Mouse (Mus musculus) layer of hippocampus, adult 9-11 months (tissue): ENCODE results near the gene Mis12.

Experiments
- DNase-seq: peaks from one replicate; pipeline ENCODE4 v3.0.0; 2022

Mis12 gene

GRCm38 (mm10) chr11:71018416-71019200, 803 bp upstream of the Mis12 start:
- DNase-seq = peak; percentile 21

GRCm38 (mm10) chr11:71028280-71028679, 8.9 kb downstream of the Mis12 start:
- no peak for DNase-seq

- no peak for DNase-seq
Observed at GRCm38 (mm10) chr11:71029403-71030118, 10.2 kb downstream of the Mis12 start.

DNA sequence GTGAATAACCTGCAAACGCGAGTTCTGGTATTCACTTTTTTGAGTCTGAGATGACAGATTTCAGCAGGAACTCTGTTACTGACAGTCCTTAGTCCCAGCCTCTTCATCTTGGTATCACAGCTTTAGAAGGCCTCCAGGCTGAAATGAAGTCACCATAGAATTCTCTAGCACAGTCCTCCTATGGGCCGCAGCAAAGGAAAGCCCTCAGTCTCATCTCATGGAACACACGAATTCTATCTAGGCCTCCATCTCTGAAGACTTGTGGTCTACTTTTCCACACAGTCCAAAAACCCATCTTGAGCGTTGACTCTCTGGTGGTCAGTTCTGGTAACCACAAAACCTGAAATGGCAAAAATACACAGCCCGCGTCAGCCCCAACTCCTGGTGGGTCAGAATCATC, 12.7 kb downstream of the Mis12 start:
- no peak for DNase-seq

DNA sequence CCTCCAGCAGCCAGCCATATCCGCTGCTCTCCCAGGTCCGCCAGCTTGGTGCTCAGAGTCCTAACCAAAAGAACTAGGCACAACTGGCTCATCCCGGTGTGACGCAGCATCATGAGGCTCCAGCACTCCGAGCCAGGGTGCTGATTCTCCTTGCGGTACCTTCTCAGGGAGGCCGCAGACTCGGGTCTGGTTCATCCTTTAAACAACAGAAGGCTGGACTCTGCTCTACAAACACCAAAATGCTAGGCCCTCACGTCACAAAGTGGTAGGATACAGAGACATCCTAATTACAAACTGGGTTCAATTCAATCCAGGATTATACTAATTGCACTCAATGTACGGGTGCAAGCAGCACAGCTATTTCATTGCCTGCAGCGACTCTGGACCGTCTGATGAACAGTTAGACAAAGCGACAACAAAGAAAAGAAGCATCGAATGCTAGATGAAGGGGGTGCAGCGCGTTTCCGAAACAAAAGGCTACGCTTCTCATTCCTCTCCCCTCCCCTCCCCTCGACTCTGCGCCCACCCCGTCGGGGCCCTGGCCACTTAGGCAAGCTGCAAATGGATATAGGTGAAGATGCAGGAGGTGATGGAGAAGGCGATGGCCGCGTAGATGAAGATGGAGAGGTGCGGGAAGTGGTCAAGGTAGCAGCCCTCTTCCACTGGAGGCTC, 13.2 kb downstream of the Mis12 start:
- DNase-seq = peak; percentile 32

GRCm38 (mm10) chr11:71033163-71033761, 13.9 kb downstream of the Mis12 start, which contains the start of gene 6330403K07Rik:
6330403K07Rik (minus strand) TSS chr11:71033513.
- peak; percentile 71 for DNase-seq

DNA sequence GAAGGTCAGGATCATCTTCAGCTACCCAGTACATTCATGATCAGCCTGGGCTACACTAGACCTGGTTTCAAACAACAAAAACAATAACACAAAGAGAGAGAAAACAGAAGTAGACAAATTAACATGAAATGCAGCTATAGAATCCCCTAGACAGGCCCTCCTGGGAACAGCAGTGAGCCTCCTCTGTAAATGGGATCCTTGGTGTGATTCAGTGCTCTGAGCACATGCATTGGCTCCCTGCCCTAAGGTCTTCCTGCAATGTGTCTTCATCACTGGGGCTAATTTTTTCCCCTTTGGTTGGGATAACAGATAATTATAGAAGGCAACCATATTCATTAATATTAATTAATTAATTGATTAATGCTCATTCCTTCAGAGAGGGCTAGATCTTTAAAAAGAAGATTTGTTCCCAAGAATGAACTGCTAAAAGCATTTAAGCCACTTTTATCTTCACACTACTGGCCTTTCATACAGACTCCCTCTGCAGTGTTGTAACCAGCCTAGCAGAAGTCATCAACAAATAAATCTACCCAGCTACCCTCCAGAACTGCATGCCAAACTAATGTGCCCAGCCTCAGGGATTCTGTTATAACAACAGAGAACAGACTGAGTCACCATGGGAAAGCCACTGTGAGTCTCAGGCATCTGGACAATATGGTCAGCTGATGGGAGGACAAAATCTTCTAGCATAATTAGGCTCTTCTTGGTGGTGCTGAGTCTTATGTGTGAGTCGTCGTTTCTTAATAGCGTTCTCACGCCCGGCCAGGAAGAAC, 20.3 kb downstream of the Mis12 start:
- DNase-seq = no peak

DNA sequence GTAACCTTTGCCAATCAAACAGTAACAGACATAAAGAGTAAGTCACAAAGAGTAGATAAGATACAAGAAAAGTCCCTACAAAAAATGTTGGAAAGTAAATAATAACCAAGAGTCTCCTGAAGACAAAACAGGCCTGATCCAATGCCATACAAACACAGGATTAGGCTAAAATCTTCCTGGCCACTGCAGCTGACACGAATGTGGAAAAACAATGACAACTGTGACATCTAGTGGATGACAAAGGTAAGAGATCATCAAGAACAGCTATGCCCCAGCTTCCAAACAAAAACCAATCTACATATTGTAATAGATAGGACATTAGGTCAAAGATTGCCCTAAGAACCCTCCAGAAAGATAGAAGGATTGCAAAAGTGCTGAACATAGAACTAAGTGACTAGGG, 33.1 kb downstream of the Mis12 start:
- DNase-seq = no peak

DNA sequence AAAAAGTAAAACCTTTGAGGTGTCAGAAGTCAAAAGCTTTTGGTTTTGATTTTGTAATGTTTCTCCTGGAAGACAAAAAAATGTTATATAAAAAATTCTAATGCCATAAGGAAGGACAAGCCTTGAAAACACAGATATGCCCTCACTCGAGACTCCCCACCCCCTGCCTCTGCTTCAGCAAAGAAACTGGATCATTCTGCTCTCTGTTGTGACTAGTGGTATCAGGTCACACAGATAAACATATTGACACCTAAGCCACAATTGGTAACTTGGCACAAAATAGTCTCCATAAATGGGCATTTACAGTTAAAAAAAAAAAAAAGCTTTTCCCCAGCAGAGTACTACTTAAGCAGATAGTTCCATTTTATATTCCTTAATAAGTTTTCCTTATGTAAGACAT, 56.9 kb downstream of the Mis12 start:
- no peak for DNase-seq
